Mouse (Mus musculus) frontal cortex, adult 2 months (tissue): ENCODE results near the gene Gbx1. TPM values are rescaled to one million over a fixed set of nuclear protein-coding genes. Genes with fewer than 3 reads are reported as not detected.

ENCODE experiments used
- DNase-seq, 2 experiments: peaks; one replicate each; pipeline ENCODE4 v3.0.0; 2022; ENCODE audit warnings: low spot score in 1 of 2; ENCODE audit errors: extremely low spot score in 1 of 2
- polyA plus RNA-seq: library from polyadenylated mRNA; depleted of rRNA; stranded (reverse); fragments of >200 nt; gene quantifications from 2 replicates; pipeline ENCODE4 v1.2.3, GENCODE M21; 2012

Gbx1 gene
- polyA plus RNA-seq, 1 experiment: 0.04 TPM

DNA sequence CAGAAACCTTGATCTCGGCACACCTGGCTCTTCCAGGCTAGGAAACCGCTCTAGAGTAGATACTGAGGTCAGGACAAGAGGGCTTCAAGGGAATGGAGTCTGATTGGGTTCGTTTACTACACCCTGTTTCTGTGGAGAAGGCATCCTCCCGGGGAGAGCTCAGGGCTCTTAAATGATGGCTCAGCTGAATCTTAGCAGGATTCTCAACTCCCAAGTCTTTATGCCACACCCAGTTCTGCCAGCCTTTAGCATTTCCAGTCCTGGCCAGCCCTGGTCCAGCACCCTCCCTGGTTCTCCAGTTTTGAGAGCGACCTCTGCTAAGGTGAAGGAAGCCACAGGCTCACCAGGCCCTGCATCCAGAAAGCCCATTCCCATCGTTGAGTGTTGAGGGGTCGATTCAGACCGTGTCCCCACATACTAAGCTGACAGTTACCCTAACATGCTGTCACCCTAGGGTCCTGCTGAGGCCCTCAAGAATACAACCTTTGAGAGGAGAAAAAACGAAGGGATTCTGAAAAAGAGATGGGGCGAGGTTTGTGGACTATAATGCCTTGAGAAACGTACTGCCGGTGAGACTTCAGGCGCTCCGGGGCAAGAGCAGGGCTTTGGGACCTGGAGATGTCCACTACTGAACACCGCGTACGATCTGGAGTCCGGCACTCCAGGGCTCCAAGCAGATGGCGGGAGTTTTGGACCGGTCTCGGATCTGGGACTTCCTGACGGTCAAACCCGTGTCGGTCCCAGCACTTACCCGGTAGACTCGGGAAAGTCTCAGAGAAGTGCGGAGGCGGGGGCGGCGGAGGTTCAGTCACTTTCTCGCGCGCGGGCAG, 1.4 kb downstream of the Gbx1 start:
- no peak for DNase-seq

DNA sequence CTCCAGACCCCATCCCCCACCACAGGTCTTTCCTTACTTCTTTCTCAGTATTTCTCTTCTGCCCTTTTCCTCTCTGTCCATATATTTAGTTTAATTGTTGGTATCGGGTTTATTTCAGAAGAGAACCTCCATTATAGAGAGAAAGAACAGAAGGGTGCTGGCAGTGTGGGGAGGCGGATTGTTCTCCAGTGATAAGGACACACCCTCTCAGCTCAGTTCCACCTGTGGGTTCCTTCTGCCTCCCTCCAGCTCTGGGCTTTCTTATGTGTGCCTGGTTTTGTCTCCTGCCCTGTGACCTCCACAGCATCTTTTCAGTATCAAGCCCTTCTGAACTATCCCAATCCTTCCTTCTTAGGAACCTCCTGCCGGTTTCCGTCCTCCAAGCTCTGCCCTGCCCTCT, 2.5 kb downstream of the Gbx1 start:
- no peak for DNase-seq

DNA sequence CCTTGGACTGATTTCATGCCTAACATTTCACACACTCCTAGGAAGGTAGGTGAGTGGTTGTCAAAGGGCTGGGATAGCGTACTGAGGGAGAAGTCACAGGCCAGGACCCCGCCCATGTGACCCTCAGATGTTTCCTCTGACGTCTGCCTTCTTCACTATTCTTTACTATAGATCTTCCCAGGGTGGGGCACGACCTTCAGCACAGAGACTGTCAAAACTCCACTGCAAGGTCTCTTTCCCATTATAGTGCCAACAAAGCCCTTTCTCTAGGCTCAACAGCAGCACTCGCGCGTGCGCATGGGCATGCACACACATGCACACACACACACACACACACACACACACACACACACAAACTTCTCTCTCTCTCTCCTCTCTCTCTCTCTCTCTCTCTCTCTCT, 3.2 kb downstream of the Gbx1 start:
- no peak for DNase-seq

DNA sequence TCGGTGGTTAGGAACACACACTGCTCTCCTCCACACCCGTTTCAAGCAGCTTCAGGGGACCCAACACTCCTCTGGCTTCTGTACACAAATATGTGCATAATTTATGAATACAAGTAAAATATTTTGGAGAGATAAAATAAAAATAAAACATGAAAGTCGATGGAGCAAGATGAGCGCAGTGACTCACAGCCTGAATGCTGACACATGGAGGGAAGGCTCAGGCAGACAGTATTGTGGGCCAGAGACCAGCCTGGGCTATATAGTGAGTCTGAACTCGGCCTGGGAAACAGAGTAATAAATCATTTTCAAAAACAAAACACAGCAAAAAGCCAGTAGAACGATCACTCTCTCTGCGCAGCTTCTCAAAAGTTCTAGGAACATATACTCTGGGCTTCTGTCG, 5.6 kb downstream of the Gbx1 start:
- no peak for DNase-seq

- no peak for DNase-seq
Observed at GRCm38 (mm10) chr5:24512271-24512670, 14.7 kb downstream of the Gbx1 start.

DNA sequence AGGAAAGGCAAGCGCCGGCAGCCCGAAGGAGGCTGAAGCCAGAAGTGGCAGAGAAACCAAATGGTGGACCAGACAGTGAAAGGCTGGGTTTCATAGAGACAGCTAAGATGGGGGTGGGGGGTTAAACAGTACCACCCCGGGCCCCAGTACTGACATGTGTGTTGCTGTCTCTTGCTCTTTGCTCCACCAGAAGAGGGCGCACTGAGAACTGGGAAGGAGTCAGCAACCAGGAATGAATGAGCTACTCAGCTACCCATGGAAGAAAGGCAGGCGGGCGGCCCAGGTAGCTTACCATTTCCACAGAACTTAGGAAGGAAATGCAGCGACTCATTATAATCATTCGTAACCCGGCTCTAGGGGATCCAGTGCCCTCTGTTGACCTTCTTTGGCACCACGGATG, 16.4 kb downstream of the Gbx1 start:
- DNase-seq: peak in 1 of 2 experiments; percentile 66

DNA sequence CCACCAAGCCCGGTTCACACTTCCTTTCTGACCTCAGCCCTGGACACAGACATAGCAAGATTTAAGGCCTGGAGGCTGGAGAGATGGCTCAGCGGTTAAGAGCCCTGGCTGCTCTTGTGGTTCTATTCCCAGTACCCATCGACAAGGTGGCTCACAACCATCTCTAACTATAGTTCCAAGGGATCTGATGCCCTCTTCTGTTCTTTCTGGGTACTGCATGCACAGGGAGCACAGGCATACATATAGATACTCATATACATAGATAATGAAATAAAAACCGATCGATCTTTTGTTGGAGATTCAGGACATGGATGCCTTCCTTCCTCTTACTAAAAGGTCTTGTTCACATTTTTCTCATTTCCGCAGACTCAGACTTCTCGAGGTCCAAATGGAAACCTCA, 18.6 kb downstream of the Gbx1 start:
- no peak for DNase-seq

DNA sequence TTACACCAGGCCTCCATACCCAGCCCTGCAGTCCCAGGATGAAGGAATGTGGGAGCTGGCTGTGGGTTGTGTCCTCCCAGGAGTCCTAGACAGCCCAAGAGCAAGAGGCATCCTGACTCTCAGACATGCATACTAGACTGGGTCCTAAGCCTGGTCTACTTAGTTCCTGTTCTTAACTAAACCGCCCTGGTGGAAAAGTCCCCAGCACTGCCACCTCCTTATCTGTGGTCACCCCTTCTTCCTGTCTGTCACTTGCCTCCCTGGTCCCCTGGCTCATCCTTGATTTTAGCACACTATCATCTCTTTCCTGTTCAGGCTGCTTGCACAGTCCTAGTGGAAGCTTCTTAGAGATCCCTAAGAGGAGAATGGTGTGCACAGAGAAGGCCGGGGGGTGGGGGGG, 21.5 kb downstream of the Gbx1 start:
- no peak for DNase-seq

DNA sequence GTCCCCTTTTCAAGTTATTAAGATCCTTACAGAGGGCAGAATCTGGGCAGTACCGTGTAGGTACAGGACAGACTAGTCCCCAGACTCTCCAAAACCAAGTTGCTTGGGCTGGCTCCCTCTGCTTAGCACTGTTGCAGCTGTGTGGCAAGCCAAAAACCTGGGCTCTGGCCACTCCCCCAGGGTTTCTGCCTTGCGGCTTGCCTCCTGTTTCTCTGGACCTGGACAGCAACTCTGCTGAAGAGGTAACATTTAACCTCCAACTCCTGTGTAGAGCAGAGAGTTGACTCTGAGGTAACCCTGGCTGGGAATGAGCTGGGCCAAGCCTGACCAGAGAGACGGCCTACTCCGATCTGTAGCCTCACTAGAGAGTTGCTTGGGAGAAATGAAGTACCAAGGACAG, 24.2 kb downstream of the Gbx1 start:
- DNase-seq: no peak

DNA sequence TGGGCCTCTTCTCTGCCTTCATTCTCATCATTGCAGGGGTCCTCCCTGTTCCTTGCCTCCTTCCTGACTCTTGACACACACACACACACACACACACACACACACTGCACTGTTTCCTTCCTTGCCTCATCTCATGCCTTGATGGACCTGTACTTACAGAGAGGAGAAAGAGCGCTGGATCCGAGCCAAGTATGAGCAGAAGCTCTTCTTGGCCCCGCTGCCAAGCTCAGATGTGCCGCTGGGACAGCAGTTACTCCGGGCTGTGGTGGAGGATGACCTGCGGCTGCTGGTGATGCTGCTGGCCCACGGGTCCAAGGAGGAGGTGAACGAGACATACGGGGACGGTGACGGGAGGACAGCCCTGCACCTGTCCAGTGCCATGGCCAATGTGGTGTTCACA, 26.2 kb downstream of the Gbx1 start:
- no peak for DNase-seq

DNA sequence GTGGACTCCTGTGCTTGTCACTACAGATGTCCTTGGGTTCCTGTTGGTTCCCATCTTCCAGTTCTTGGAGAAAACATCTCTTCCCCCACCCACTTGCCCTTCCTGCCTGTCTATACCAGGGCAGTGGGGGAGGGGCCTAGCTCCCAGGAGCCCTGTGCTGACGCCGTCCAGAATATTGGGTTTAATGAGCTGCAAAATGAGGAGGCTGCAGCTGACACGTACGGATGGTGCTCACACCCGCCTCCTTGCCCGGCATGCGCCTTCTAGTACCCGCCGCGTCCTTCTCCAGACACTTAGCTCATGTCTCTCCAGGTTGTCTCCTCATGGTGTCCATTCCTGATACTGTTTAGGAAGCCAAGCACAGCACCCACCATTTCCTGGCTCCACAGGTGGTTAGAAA, 27.9 kb downstream of the Gbx1 start:
- DNase-seq: peak in 1 of 2 experiments; percentile 59

DNA sequence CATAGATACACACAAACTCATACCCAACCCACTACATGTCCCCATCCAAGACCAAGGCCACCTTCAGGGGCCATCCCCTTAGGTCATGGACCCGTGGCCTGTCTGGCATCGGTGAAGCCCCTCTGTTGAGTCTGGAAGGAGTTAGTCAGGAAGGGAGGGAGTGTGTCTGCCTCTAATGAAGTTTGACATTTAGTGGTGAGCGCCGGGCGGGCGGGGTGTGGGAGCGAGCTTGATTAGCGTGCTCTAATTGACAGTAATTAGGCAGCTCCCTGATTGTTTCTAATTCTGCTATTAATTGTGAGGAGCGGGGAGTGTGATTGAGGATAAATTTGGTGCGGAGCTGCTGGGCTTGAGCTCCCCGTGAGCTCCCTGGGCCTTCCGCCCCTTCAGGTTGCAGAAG, 29.5 kb downstream of the Gbx1 start:
- no peak for DNase-seq

GRCm38 (mm10) chr5:24496756-24497155, 30.2 kb downstream of the Gbx1 start:
- no peak for DNase-seq

- no peak for DNase-seq
Observed at GRCm38 (mm10) chr5:24495019-24495418, 32.0 kb downstream of the Gbx1 start.

- no peak for DNase-seq
Observed at GRCm38 (mm10) chr5:24492546-24493285, 34.3 kb downstream of the Gbx1 start.

GRCm38 (mm10) chr5:24490413-24490920, 36.5 kb downstream of the Gbx1 start:
- no peak for DNase-seq

GRCm38 (mm10) chr5:24486738-24487137, 40.3 kb downstream of the Gbx1 start:
- no peak for DNase-seq

DNA sequence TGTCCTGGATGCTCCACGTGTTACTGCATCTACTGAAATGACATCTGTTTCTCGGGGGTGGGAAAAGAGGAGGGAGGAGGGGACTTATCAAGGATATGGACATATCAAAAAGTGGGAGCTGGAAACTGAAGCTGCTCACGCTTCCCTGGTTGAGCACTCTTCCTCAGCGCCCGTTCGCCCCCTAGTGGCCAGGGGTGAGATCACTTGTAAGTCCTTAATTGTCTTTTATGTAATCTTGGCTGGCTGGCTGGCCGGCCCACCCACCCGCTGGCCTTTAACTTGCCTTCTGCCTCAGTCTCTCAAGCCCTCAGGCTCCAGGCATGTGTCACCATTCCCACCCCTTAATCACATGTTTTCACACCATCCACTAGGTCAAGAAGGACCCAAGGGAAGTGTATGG, 40.9 kb downstream of the Gbx1 start:
- peak; percentile 69 to 96 for DNase-seq

GRCm38 (mm10) chr5:24484963-24485362, 42.0 kb downstream of the Gbx1 start:
- no peak for DNase-seq

GRCm38 (mm10) chr5:24483326-24483725, 43.7 kb downstream of the Gbx1 start:
- peak in 1 of 2 experiments; percentile 85 for DNase-seq

DNA sequence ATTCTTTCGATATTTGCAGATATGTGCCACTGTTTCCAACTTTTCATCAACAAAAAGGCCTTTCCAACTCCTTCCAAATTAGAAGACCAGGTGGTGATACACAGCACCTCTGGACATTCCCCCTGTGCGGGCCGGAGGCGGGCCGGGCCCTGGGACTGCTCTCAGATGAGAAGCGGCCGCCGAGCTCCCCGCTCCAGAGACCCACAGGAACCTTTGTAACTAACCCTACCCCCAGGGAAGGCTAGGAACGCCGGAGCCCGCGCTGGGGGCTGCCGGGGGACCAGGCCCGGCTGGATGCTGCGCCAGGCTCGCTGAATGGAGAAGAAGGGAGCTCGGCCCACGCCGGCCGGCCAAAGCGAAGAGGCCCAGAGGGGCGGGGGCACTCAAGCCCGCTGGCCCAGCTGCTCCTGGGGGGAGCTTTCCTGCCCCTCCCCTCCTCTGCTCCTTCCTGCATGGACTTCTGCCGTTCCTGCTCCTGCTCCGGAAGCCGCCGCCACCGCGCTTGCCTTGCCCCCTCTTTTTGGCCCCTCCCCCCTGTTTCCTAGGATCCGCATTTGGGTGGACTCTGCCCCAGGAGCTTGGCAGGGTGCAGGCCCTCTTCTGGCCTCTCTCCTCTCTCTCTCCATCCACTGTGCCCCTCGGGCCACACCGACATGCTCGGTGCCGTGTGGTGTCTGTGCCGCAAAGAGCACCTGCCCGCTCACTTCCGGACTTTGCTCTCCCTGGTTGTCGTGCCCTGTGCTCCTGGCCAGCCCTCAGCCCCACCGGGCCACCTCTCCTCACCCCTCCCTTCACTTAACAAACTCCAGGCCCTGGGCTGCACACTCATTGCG, 44.5 kb downstream of the Gbx1 start:
- no peak for DNase-seq
